Comparison of ENCODE assay signal across 10 mouse cellular contexts in the genomic region with DNA sequence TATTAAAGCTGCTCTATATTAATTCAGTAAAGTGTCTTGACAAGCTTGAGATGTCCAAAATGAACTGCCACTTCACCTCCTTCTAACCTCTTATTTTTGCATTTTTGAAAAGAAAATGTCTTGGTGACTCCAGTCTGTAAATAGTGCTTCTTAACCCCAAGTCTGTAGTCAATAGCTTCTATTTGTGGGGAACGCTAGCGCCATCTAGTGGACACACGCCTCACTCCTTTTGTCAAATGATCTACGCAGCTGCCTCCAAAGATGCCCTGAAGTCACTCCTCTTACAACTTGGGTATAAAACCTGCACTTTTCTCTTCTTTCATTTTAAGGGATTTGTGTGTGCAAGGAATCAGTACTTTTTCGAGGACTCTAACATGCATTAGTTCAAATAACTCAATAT.
DNase-seq lines count a peak whose midpoint lies in the region; ATAC-seq and TF ChIP-seq lines count a peak whose summit lies in the region.
"Had no signal": no experiment of that assay in that cellular context is flagged by ENCODE, and none has a peak within 500 bp of the region (broad histone marks: within the 10 kb centered on the region; RNA-seq: fewer than 3 reads in every experiment).

No protein-coding gene starts in this region.

- TF ChIP-seq POLR2A in kidney, adult 2 months (IDR thresholded peaks at IDR 0.05; ENCODE audit: low read depth, low read length), result no peak

- H3K4me3 ChIP-seq in kidney, adult 2 months (ENCODE audit: insufficient read depth, low read depth, low read length), result no peak overlapping the region
- no peak overlapping the region for H3K4me3 ChIP-seq in kidney, embryonic 15.5 days (replicated peaks)
- no peak overlapping the region for H3K4me3 ChIP-seq in hindbrain, embryonic 11.5 days (ENCODE audit: low read depth, low read length)
- H3K4me3 ChIP-seq in midbrain, embryonic 14.5 days (replicated peaks; ENCODE audit: low read depth, low read length), result no peak overlapping the region
- H3K4me3 ChIP-seq: embryonic facial prominence, embryonic 13.5 days; myocyte had no signal

- H3K4me2 ChIP-seq in kidney, embryonic 15.5 days, result no peak overlapping the region
- H3K4me2 ChIP-seq in hindbrain, embryonic 11.5 days (replicated peaks; ENCODE audit: low read depth, low read length), result no peak overlapping the region
- H3K4me2 ChIP-seq in midbrain, embryonic 14.5 days (ENCODE audit: low read length), result no peak overlapping the region
- H3K4me2 ChIP-seq: embryonic facial prominence, embryonic 13.5 days had no signal

- 4% methylated on average over 5 of the region's 5 CpGs for WGBS in kidney, adult 2 months
- WGBS in kidney, embryonic 15.5 days, result 3% methylated on average over 5 of the region's 5 CpGs
- 5% methylated on average over 5 of the region's 5 CpGs for WGBS in hindbrain, embryonic 11.5 days
- WGBS in midbrain, embryonic 14.5 days, result 2% methylated on average over 5 of the region's 5 CpGs

- DNase-seq in kidney, adult 2 months, result peak; percentile 49
- peak; percentile 78 to 79 for DNase-seq in adrenal gland, postnatal 36 days
- DNase-seq in embryo, embryonic 9.5 days (ENCODE audit: extremely low spot score), result peak; percentile 71
- peak; percentile 87 for DNase-seq in hindbrain, embryonic 11.5 days (ENCODE audit: low spot score)
- peak; percentile 65 to 67 for DNase-seq in left cerebral cortex, postnatal 25 days (ENCODE audit: low spot score in 2 of 2)
- peak; percentile 94 for DNase-seq in midbrain, embryonic 14.5 days
- peak; percentile 85 for DNase-seq in testis, postnatal 10 days (ENCODE audit: low spot score)

- no peaks in the 10 kb centered on the region for H3K9me3 ChIP-seq in kidney, embryonic 15.5 days (replicated peaks)
- no peaks in the 10 kb centered on the region for H3K9me3 ChIP-seq in hindbrain, embryonic 11.5 days (ENCODE audit: control insufficient read depth, low read length)
- H3K9me3 ChIP-seq in midbrain, embryonic 14.5 days (ENCODE audit: control insufficient read depth, low read length), result no peaks in the 10 kb centered on the region
- H3K9me3 ChIP-seq: embryonic facial prominence, embryonic 13.5 days had no signal

- no peak for ATAC-seq in kidney, embryonic 15.5 days (replicated peaks; ENCODE audit: low FRiP score)
- peak; percentile 63; the same call in 1 of the 2 replicates for ATAC-seq in hindbrain, embryonic 11.5 days (ENCODE audit: low FRiP score)
- ATAC-seq in midbrain, embryonic 14.5 days (ENCODE audit: low FRiP score, low TSS enrichment), result peak; percentile 55; the same call in 1 of the 2 replicates

- H3K27me3 ChIP-seq in kidney, adult 2 months (replicated peaks; ENCODE audit: control insufficient read depth, insufficient read depth, low read length), result no peaks in the 10 kb centered on the region
- no peaks in the 10 kb centered on the region for H3K27me3 ChIP-seq in kidney, embryonic 15.5 days
- no peaks in the 10 kb centered on the region for H3K27me3 ChIP-seq in hindbrain, embryonic 11.5 days (ENCODE audit: control insufficient read depth, insufficient read depth, low read length)
- H3K27me3 ChIP-seq in midbrain, embryonic 14.5 days (ENCODE audit: control insufficient read depth, insufficient read depth, low read length), result no peaks in the 10 kb centered on the region
- H3K27me3 ChIP-seq: embryonic facial prominence, embryonic 13.5 days had no signal

- no peak overlapping the region for H3K27ac ChIP-seq in kidney, adult 2 months (ENCODE audit: insufficient read depth, low read depth, low read length)
- no peak overlapping the region for H3K27ac ChIP-seq in kidney, embryonic 15.5 days
- H3K27ac ChIP-seq in hindbrain, embryonic 11.5 days (ENCODE audit: low read depth, low read length), result no peak overlapping the region
- no peak overlapping the region for H3K27ac ChIP-seq in midbrain, embryonic 14.5 days (replicated peaks; ENCODE audit: low read depth, low read length)
- H3K27ac ChIP-seq: embryonic facial prominence, embryonic 13.5 days had no signal

- H3K4me1 ChIP-seq in kidney, adult 2 months (ENCODE audit: control insufficient read depth, insufficient read depth, low read length), result no peaks in the 10 kb centered on the region
- H3K4me1 ChIP-seq in kidney, embryonic 15.5 days, result no peaks in the 10 kb centered on the region
- no peaks in the 10 kb centered on the region for H3K4me1 ChIP-seq in hindbrain, embryonic 11.5 days (replicated peaks; ENCODE audit: control insufficient read depth, insufficient read depth, low read length)
- H3K4me1 ChIP-seq in midbrain, embryonic 14.5 days (ENCODE audit: control insufficient read depth, insufficient read depth, low read length), result 0 out of 2 replicates have a peak, but pooled peaks cover 4% of the 10 kb centered on the region

- H3K36me3 ChIP-seq in kidney, adult 2 months (ENCODE audit: control insufficient read depth, insufficient read depth, low read length), result no peaks in the 10 kb centered on the region
- no peaks in the 10 kb centered on the region for H3K36me3 ChIP-seq in kidney, embryonic 15.5 days
- H3K36me3 ChIP-seq in hindbrain, embryonic 11.5 days (ENCODE audit: control insufficient read depth, insufficient read depth, low read length), result no peaks in the 10 kb centered on the region
- no peaks in the 10 kb centered on the region for H3K36me3 ChIP-seq in midbrain, embryonic 14.5 days (ENCODE audit: control insufficient read depth, insufficient read depth, low read length)
- H3K36me3 ChIP-seq: embryonic facial prominence, embryonic 13.5 days had no signal

- intact Hi-C loops in left cerebral cortex, postnatal 25 days (cut with DNase I), result loop anchor here (5.0 kb wide), 1 partner anchor 455 kb away; no protein-coding TSS in a partner anchor

- TF ChIP-seq CTCF in kidney, adult 2 months (conservative IDR thresholded peaks at IDR 0.05; ENCODE audit: insufficient read depth, insufficient read length, low read depth, low read length), result peak; percentile 78

- H3K9ac ChIP-seq in kidney, embryonic 15.5 days, result no peak overlapping the region
- H3K9ac ChIP-seq in hindbrain, embryonic 11.5 days (ENCODE audit: low read depth, low read length), result no peak overlapping the region
- no peak overlapping the region for H3K9ac ChIP-seq in midbrain, embryonic 14.5 days (replicated peaks; ENCODE audit: low read length)
- H3K9ac ChIP-seq: embryonic facial prominence, embryonic 13.5 days had no signal
